Mouse (Mus musculus): ENCODE results near the gene Ano6.

DNA sequence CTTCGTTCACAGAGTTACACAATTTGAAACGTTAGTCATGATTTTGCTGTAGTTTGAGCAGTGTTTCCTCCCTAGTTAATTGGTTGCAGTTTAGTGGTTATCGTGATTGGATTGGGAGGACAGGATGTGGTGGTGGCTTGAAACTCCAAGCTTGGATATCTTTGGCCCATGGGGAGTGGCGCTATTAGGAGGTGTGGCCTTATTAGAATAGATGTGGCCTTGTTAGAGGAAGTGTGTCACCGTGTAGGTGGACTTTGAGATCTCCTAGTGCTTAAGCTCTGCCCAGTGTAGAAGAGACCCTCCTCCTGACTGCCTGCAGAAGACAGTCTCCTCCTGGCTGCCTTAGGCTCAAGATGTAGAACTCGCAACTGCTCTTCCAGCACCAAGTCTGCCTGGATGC is 47.7 kb upstream of the Ano6 start:
- TF ChIP-seq POLR2A (IDR thresholded peaks at IDR 0.05; ENCODE audit: borderline replicate concordance, control insufficient read depth, low read depth, low read length) (no peak), CTCF (IDR thresholded peaks at IDR 0.05; ENCODE audit: control insufficient read depth, insufficient read depth, low read length) (no peak)

Data from bone marrow, adult 2 months (tissue).